Mouse (Mus musculus) liver, adult 2 months (tissue): ENCODE results near the gene Gm49322.

Source experiments
- CTCF ChIP-seq: fragments of 200-500 bp; IDR thresholded peaks from 2 replicates; pipeline ENCODE4 v1.5.1; 2011; ENCODE audit warnings: low read depth, low read length, control low read depth
- POLR2A ChIP-seq: fragments of 200-500 bp; IDR thresholded peaks from 2 replicates; pipeline ENCODE4 v1.6.1; 2011; ENCODE audit warnings: low read length, control low read depth; ENCODE audit not compliant: insufficient read depth; ENCODE audit errors: extremely low read depth

DNA sequence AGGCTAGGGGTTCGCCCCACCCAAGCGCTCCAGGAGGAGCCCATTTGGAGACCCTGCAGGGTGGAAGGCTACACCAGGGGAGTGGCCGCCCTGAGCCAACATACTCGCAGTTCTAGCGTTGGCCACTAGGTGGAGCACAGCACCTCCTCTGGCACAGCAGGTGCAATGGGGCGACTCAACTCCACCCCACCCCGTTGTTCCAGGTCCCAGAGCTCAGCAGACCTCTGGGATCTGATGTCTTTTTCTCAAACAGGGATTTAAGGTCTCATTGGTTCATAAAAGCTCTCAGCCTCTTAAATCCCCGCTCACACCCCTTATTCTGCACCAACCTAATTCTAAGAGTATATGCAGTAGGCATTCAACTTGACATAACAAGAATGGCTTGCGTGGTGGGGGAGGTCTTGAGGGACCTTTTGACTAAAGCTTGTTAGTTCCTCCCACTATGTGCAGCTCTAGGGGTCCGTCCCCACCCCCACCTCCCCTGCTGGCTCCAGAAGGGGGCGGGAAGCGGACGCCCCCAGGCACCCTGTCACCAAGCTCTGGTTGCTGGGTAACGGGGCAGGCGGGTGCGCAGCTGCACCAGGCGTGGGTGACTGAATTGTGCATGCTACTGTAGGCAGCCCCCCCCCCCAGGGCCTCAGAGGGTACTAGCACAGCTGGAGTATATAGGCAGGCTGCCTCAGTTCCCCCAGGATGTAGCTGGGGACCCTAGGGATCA, 39.3 kb upstream of the Gm49322 start:
- TF ChIP-seq CTCF (peak; percentile 98), POLR2A (no peak)
